ENCODE assay signal across 31 mouse cellular contexts in genomic region chr17:84752286-84752685, GRCm38 (mm10). TPM values are rescaled to one million over a fixed set of nuclear protein-coding genes. Genes with fewer than 3 reads are reported as not detected.
DNase-seq lines count a peak whose midpoint lies in the region; ATAC-seq lines count a peak whose summit lies in the region.
"Had no signal": no experiment of that assay in that cellular context is flagged by ENCODE, and none has a peak within 500 bp of the region (broad histone marks: within the 10 kb centered on the region; RNA-seq: fewer than 3 reads in every experiment).

No protein-coding gene starts in this region.

- H3K27ac ChIP-seq in kidney, embryonic 15.5 days = peak overlapping the region; percentile 66
- H3K27ac ChIP-seq in neural tube, embryonic 13.5 days (replicated peaks) = 0 out of 2 replicates have a peak overlapping the region, but pooled peaks have one; percentile 38
- no peak overlapping the region for H3K27ac ChIP-seq in neural tube, embryonic 15.5 days (replicated peaks)
- H3K27ac ChIP-seq: heart, embryonic 10.5 days; layer of hippocampus, adult 2 months; left cerebral cortex, adult 2 months; limb, embryonic 12.5 days; liver, embryonic 15.5 days had no signal

- no peaks in the 10 kb centered on the region for H3K9me3 ChIP-seq in kidney, embryonic 15.5 days (replicated peaks)
- H3K9me3 ChIP-seq in neural tube, embryonic 13.5 days = no peaks in the 10 kb centered on the region
- H3K9me3 ChIP-seq in neural tube, embryonic 15.5 days (replicated peaks) = no peaks in the 10 kb centered on the region
- H3K9me3 ChIP-seq: forebrain, embryonic 12.5 days; heart, embryonic 10.5 days; limb, embryonic 12.5 days; liver, embryonic 15.5 days had no signal

- peak; percentile 36 for DNase-seq in heart, adult 11 months
- no peak for DNase-seq in heart, postnatal 4 days
- no peak for DNase-seq in kidney, postnatal 14 days
- DNase-seq in spleen, adult 18-20 months = no peak
- DNase-seq: adrenal gland, adult 2 months; adrenal gland, postnatal 36 days; cerebellum, adult 18-20 months; cerebellum, postnatal 10 days; forebrain, postnatal 0 days; gastrocnemius, postnatal 10 days; kidney, adult 8-10 months; kidney, postnatal 25 days; lung, embryonic 14.5 days; lung, postnatal 14 days; retina, postnatal 1 day; right cerebral cortex, postnatal 14 days; thymus, adult 18-20 months; thymus, postnatal 36 days had no signal

- H3K9ac ChIP-seq in kidney, embryonic 15.5 days = no peak overlapping the region
- no peak overlapping the region for H3K9ac ChIP-seq in neural tube, embryonic 13.5 days
- H3K9ac ChIP-seq in neural tube, embryonic 15.5 days (replicated peaks) = no peak overlapping the region
- H3K9ac ChIP-seq: forebrain, embryonic 12.5 days; forebrain, postnatal 0 days; limb, embryonic 12.5 days; liver, embryonic 15.5 days; lung, embryonic 14.5 days had no signal

- no peak for ATAC-seq in kidney, embryonic 15.5 days (replicated peaks; ENCODE audit: low FRiP score)
- no peak for ATAC-seq in neural tube, embryonic 13.5 days (ENCODE audit: low read depth)
- ATAC-seq in neural tube, embryonic 15.5 days (ENCODE audit: low FRiP score) = no peak
- no peak for ATAC-seq in megakaryocyte-erythroid progenitor cell, adult 5-6 weeks (replicated peaks; ENCODE audit: low FRiP score, low TSS enrichment, poor library complexity, severe bottlenecking)
- ATAC-seq: activated CD4-positive, CD25-positive, alpha-beta regulatory T cell, adult 4 months had no signal

- no peak overlapping the region for H3K4me3 ChIP-seq in kidney, embryonic 15.5 days (replicated peaks)
- no peak overlapping the region for H3K4me3 ChIP-seq in neural tube, embryonic 13.5 days
- no peak overlapping the region for H3K4me3 ChIP-seq in neural tube, embryonic 15.5 days (replicated peaks)
- H3K4me3 ChIP-seq: erythroblast, embryonic 14.5 days; forebrain, embryonic 12.5 days; heart, embryonic 10.5 days; layer of hippocampus, adult 2 months; left cerebral cortex, adult 2 months; limb, embryonic 12.5 days; liver, embryonic 15.5 days had no signal

- 67% methylated on average over 2 of the region's 2 CpGs for WGBS in kidney, embryonic 15.5 days
- WGBS in neural tube, embryonic 13.5 days = 80% methylated on average over 2 of the region's 2 CpGs
- WGBS in neural tube, embryonic 15.5 days = 80% methylated on average over 2 of the region's 2 CpGs

- no peaks in the 10 kb centered on the region for H3K27me3 ChIP-seq in kidney, embryonic 15.5 days
- no peaks in the 10 kb centered on the region for H3K27me3 ChIP-seq in neural tube, embryonic 13.5 days
- H3K27me3 ChIP-seq in neural tube, embryonic 15.5 days (replicated peaks) = no peaks in the 10 kb centered on the region
- H3K27me3 ChIP-seq: CH12.LX; forebrain, embryonic 12.5 days; limb, embryonic 12.5 days; liver, embryonic 15.5 days had no signal

- peaks cover 34% of the 10 kb centered on the region for H3K4me1 ChIP-seq in kidney, embryonic 15.5 days
- peaks cover 46% of the 10 kb centered on the region for H3K4me1 ChIP-seq in neural tube, embryonic 13.5 days (replicated peaks)
- H3K4me1 ChIP-seq in neural tube, embryonic 15.5 days = peaks cover 30% of the 10 kb centered on the region
- H3K4me1 ChIP-seq: heart, embryonic 10.5 days; limb, embryonic 12.5 days had no signal

- peaks cover 56% of the 10 kb centered on the region for H3K36me3 ChIP-seq in kidney, embryonic 15.5 days
- 0 out of 2 replicates have a peak, but pooled peaks cover 9% of the 10 kb centered on the region for H3K36me3 ChIP-seq in neural tube, embryonic 13.5 days
- peaks cover 10% of the 10 kb centered on the region; the same call in 1 of the 2 replicates for H3K36me3 ChIP-seq in neural tube, embryonic 15.5 days

- H3K4me2 ChIP-seq in kidney, embryonic 15.5 days = no peak overlapping the region
- H3K4me2 ChIP-seq in neural tube, embryonic 13.5 days = no peak overlapping the region
- H3K4me2 ChIP-seq in neural tube, embryonic 15.5 days = no peak overlapping the region
- H3K4me2 ChIP-seq: forebrain, embryonic 12.5 days; limb, embryonic 12.5 days; liver, embryonic 15.5 days; lung, embryonic 14.5 days had no signal

RNA-seq across cellular contexts. Expression of gene Lrpprc, which starts 38.3 kb away (rescaled TPM):
- total RNA-seq in heart, postnatal 4 days (2021) = 100 to 1,000 TPM; 146 to 149 TPM
- polyA plus RNA-seq in kidney, embryonic 15.5 days (2015; fragmentation: Nextera tagmentation; extraction: Ambion mirVana) = 51.7 and 56.6 TPM in 2 replicates
- 42.6 and 48.2 TPM in 2 replicates for polyA plus RNA-seq in neural tube, embryonic 13.5 days (2015; fragmentation: Nextera tagmentation; extraction: Ambion mirVana)
- polyA plus RNA-seq in neural tube, embryonic 15.5 days (2015; fragmentation: Nextera tagmentation; extraction: Ambion mirVana) = 46.5 and 47.2 TPM in 2 replicates
- total RNA-seq in megakaryocyte-erythroid progenitor cell, adult 5-6 weeks (2014; fragmentation: Nextera tagmentation) = 63.8 and 67.3 TPM in 2 replicates
- total RNA-seq in megakaryocyte-erythroid progenitor cell, adult 5-6 weeks (2017) = 115 TPM in 2 replicates
